Mouse (Mus musculus) cerebellum, adult 9-10 months (tissue): Measurements from ENCODE around the gene Dysf.

Experiments
- DNase-seq: peaks from one replicate; pipeline ENCODE4 v3.0.0; 2022

Gene Dysf

DNA sequence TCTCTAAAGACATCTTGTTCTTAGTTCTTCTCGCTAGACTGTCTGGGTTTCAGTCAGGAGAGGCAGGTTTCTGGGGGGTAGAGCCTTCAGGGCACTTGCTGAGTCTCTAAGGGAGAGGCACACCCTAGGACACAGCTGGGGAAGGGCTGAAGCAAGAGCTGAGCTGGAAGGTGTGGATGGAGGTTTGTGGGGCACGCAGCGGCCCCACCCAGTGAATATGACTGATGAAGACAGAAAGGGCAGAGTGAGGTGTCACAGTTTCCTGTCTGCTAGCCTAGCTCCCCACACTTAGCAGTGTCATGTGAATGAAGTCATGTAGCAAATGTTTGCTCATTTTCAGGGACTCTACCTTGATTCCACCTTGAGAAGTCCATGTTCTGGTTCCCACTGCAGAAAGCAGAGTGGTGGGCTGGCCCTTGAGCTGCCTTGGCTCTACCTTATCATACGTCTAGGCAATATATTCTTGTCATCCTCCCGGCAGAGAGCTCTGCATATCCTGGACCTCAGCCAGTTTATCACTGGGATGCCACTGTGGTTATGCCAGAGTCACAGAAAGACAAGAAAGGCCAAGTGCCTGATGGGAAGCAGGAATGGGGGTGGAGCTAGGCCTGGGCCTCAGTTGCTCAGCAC is 170.5 kb downstream of the Dysf start:
- no peak for DNase-seq

DNA sequence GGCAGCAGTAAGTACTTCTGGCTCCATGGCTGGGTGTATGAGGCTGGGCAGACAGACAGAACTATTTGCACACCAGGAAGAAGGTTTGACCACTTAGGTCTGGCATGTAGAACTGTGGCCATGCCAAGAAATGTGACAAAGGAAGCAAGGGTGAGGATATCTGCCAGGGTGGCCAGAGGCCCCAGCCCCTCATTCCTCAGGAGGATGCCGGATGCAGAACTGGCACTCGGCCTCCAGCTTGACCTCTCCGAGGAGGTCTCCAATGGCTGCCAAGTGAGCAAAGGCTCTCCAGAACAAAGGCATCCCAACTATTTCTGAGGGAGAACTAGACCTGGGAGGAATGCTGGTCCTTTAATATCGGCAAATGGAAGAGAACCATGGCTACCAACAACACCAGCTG is 173.1 kb downstream of the Dysf start:
- no peak for DNase-seq

DNA sequence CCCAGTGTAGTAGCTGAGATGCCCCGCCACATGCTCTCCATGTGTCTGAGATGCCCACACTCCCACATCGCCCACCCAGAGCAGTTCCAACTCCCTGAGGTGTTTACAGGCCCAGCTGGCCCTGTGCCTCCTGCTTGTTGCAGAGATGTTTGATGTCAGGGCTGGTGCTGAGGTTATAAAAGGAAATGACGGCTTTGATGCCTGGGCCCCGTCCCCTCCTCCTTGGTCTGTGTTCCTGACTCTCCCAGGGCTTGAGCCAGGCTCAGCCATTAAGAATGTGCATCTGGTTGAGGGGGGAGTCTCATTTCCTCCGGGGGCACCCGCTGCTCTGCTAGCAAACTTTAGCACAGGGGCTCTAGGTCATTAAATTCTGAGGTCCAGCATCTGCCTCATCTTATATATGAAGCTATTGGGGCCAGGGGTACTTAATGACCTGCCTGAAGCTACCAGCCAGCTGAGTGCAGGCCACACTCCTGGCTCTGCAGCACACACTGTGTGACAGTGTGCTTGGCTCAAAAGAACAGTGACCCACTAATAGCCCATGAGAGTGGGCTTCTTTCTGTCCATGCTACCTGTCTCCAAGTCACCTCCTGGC is 183.4 kb downstream of the Dysf start:
- DNase-seq = no peak

DNA sequence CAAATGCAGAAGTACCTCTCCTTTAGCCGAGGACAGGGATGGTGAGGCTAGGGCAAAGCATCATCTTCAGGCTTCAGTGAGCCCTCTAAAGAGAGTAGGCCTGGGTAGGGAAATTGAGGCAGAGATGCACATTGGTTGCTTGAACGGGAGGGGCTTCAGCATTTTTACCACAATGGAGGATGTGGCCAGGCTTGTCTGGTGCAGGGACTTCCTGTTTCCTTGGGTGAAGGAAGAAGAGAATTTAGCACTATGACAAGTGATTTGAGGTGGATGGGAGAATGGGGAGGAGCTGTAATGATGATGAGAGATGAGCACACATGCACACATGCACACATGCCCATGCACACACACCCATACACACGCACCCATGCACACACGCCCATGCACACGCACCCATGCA is 188.1 kb downstream of the Dysf start:
- DNase-seq = no peak

DNA sequence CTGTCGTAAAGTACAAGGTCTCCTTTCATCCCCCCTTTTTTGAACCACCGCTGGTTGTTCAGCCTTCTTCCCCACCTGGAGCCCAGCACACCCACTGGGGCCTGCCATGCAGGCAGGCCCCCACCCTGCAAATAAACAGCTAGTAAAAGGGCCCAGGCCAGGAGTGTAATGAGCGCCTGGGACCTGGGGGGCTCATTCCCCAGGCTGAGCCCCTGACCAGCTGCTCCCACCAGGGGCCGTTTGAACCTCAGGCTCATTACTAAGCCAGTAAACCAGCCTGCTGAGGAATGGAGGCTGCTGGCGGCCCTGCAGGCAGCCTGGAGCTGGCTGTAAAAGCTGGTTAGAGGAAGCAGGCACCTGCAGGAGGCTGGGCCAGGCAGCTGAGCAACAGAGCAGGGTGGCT is 189.4 kb downstream of the Dysf start:
- no peak for DNase-seq

DNA sequence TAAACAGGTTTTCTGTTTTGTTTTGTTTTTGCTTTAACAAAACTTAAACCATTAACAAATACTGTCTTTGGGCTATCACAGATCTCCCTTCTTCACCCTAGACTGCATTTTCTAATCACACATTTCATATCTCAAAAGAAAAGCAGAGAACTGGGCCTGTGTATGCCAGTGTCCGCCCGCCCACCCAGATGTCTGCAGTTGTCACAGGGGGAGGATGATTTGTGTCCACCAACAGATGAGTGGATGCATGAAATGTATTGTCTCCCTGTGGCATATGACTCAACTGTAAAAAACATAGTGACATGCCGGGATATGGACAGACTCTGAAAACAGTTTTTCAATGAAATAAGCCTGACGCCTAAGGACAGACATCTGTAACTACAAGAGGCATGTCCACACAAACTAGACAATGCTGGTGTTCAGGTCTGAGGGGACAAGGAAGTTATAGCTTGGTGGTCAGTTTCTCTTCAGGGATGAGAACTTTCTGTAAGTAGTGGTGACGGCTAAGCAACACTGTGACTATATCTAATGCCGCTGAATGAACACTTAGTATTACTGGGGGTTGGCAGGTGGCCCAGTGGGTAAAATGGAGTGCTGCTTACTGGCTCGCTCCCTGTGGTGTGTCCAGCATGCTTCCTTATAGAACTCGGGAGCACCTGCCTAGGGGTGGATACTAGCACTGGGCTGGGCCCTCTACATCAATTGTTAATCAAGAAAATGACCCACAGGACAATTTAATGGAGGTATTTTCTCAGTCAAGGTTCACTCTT is 193.5 kb downstream of the Dysf start:
- no peak for DNase-seq

DNA sequence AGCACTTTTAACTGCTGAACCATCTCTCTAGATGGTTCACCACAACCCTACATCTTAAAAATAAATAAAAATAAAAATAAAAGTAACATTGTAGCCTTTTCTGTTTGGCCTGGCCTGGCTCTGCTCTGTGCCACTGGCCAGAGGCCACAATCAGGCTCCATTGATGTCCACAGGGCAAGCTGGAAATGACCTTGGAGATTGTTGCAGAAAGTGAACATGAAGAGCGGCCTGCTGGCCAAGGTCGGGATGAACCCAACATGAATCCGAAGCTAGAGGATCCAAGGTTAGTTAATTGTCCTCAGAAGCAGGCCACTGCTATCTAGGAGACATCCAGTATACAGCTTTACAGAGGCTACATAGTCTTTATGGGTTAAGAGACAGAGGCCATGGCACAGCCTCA is 197.2 kb downstream of the Dysf start:
- no peak for DNase-seq

DNA sequence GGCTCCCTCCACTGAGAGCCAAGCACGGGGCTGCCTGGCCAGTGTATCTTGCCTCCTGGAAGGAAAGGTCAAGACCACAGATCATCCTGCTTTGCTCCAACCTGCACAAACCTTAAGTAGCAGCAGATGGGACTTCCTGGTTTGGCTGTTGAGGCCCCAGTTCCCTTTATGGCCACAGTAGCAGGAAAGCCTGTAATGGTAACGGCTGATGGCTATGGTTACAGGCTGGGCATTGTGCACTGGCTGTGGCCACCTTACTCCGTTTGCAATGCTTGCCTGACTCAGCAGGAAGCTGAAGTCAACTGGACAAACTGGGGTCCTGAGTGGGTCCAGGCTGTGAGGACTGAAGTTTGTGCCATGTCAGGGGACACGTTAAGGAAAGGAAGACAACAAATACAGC is 200.2 kb downstream of the Dysf start:
- DNase-seq = no peak

DNA sequence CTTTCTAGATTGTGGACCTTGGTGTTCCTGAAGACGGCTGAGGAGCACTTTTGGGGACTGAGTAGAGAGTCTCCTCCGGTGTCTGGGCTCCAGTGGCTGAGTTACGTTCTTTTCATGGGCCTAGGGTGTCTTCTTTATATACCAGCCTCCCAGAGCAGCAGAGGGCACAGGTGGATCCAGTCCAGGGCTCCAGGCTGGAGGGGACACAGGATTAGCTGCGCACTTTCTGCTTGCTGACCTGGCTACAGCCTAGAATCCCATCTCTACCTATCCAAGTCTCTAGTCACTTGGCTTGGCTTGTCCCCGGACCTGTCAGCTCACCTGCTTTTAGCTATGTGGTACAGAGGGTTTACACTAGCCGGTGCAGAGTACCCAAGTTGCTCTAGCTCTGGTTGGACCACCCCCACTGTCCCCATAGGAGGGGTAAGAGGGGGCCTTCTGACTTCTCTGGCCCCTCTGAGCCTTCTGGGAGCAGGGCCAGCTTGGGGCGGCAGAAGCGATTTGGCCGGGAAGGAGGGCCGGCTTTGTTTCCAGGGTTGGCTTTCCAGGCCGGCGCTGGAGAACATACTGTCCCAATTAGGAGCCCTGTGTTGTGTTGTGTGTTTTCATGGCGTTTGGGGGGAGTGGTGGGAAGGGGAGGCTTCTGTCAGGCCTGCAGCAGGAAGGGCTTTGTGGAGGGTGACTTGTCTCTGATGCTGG is 201.5 kb downstream of the Dysf start:
- no peak for DNase-seq

DNA sequence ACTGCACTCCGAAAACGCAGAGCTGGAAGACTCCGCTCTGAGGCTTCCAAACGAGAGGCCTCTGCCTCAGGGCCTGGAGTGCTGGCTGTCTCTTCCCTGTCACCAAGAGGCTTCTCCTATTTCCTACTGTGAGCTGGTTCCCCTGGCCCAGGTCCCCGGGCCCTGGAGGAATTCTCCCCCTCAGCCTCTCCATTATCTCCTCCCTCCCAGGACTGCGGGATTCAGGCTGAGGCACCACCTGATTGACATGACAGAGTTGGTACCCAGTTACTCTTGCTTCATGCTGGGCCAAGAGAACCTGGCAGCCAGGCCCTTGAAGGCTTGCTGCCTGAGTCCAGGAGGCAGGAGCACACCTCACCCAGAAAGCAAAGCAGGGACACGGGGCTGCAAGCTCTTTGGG is 203.1 kb downstream of the Dysf start:
- DNase-seq = no peak

DNA sequence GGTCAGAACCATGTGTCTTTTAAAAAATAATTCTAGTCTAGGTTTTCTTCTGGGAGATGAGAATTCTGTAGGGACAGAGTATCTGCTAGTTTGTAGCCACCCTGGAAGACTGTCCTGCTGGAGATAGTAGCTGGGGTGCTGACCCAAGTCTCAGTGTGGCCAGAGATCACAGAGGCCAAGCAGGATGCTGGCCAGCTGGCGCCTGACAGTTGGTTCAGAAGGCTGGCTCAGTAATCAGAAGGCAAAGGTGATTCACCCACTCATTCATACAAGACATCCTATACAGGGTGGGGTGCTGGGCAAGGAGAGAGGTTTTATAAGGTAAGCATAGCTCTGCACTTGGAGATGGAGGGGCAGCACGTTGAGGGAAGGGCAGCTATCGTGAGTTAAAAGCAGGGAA is 204.7 kb downstream of the Dysf start:
- no peak for DNase-seq

DNA sequence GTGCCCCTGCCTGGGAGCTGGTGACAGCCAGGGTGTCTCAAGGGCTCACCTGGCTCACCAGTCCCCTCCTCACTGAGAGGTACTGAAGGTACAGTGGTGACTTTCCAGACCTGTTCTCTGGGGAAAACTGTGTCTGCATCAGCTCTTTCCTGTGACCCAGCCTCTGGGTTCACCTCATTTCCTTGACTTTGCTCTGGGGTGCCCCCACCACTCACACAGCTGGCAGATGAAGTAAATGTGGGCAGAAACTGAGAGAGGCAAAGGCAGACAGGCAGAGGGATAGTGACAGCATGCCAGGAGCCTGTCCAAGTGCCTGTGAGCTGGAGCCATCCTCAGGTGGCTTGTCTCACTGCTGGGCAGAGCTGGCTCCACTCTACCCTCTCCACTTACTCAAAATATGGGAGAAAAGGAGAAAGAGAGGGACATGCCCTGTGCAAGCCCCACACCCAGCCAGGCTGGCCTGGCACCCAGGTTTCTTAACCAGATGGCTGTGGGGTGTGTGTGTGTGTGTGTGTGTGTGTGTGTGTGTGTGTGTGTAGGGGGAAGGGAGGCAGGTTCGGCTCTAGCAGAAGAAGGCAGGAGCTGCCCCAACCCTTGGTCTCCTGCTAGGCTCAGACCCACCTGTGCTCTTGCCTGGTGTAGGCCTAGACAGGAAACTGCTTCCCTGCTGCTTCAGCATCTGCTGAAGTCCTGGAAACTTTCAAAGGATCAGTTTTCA is 209.0 kb downstream of the Dysf start:
- no peak for DNase-seq

DNA sequence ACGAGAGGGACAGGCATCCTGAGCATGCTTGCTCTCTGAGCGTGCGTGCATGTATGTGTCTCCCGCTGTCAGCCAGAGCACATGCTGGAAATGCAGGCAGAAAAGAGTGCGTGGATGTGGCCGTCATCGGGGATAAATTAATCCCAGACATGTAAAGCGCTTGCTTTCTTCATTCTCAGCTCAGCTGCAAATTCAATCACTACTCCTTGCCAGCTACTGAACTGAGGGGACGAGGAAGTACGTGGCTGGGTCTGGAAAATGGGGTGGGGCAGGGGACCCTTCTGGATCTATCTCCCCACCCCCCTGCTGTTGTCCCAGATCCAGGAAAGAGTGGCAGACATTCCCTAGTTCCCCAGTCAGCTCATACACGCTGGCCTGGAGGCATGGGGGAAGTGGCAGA is 210.7 kb downstream of the Dysf start:
- no peak for DNase-seq

DNA sequence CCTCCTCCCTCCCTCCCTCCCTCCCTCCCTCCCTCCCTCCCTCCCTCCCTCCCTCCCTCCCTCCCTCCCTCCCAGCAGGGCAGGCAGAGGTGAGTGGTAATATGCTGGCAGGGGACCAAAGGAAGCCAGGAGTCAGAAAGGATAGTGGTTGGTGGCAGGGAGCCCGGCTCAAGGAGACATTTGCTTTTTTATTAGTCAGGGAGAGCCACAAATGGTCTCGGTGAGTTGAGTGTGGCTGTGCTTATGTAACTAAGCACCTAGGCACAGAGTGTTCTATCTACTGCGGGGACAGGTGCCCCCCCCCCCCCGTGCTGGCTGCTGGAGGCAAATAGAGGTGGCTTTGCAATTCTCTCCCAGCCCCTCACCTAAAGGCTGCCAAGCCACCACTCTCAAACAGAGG is 216.5 kb downstream of the Dysf start:
- DNase-seq = peak; percentile 61

DNA sequence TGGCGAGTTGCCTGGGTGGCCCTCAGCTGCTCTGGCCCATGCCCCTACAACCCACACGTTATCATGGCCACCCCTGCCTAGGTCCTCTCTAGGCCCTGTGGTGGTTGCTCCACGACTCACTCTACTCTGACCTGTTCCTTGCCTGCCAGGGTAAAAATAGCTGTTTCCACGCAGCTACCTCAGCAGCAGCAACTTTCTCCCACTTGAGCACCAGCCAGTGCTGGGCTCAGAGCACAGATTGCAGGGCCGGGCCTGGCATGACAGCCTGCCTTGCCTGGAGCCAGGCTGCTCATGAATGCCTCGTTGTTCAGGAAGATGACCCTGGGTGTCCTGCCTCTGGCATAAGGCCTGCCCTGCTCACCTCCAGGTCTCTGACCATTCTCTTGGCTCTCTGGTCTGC is 217.2 kb downstream of the Dysf start:
- peak; percentile 83 for DNase-seq

DNA sequence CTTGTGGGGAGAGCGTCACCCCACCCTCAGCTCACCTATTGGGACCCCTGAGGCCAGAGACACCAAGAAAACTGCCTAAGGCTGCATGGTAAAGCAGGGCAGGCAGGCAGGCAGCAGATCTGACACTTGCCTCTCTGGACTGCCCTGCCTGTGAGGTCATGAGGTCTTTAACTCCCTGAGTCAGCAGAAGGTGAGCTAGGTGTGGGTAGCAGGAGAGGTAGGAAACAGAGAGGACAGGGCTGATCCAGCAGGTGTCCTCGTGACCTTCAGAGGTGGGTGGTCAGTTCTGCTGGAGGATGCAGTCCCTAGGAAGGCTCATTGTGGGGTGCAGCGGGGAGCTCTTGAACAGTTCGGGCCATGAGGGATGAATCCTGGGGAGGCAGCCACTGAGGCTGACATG is 219.8 kb downstream of the Dysf start:
- DNase-seq = no peak

DNA sequence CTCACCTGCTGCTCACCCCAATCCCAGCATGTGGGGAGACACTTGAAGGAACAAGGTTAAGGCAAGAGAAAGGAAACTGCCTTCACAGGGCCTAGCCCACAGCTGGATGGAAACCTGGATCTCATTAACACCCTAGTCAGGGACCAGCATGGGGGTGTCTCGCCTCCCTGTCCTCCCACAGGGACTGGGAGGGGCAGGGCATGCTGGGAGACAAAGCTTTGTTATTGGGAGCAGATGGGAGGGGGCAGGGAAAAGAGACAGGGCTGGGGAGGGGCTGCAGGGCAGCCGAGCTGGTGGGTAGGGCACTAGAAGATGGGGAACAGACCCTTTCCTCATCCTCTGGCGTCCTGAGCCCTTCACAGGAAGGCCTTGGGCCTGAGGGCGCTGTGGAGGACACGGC is 220.4 kb downstream of the Dysf start:
- DNase-seq = no peak

DNA sequence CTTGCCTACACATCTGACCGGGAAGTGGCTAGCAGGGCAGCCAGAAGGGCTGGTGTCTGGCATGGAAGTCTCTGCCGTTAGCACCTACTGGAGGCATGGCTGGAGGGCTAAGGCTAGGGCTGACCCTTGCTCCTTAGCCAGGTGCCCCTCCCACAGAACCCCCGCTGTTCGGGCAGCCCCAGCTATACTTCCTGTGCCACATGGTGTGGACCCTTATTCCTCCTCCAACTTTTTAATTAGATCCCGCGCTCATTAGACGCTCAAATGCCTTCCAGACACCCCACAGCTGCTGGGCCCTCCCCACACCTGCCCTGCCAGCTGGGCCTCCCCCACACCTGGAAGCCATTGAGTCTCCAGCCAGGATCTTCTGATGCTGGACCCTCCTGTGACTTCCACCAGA is 221.3 kb downstream of the Dysf start:
- no peak for DNase-seq

DNA sequence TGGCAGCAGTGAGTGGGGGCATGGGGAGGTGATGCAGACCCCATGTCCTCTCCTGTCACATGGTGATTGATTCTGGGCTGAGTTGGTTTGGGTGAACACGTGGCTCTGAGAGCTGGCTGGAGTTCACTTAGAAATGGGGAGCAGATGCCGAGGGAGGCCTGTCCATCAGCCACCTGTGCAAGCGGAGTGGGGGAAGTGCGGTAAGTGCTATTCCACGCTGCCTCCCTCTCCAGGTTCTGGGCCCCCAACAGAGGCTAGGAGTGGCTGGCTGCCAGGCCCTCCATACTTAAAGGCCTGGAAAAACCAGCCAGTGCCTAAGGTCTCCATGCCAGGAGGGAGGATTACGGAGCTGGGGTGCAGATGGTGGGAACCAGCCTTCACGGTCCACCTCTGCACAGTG is 222.7 kb downstream of the Dysf start:
- DNase-seq = peak; percentile 16

DNA sequence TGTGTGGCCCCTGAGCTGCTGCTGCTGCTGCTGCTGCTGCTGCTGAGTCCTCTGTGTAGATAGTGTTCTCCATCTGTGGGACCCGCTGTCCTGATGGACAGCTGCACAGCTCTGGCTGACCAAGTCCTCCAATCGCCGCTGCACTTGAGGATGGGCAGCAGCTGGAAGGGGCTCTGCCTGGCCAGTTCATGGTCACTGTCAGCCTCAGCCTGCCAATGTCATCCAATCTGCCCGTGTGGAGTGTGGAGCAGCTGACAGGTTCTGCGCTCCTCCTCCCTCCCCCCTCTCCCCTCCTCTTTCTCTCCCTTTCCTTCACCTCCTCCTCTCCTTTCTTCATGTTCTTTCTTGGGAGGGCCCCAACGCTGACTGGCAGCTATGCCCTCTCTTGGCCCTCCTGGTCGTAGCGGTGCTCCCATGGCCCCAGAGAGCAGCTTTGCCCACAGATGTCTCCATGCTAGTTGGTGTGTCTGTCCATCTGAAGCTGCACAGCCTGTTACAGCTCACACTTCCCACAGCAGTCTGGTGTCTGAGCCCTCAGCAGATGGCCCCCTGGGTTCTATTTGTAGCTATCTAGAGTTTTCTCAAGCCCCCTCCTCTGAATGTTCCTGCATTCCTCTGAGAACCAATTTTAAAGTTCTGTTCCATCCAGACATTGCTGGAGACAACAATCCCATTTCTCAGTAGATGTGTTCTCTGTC is 223.8 kb downstream of the Dysf start:
- no peak for DNase-seq

DNA sequence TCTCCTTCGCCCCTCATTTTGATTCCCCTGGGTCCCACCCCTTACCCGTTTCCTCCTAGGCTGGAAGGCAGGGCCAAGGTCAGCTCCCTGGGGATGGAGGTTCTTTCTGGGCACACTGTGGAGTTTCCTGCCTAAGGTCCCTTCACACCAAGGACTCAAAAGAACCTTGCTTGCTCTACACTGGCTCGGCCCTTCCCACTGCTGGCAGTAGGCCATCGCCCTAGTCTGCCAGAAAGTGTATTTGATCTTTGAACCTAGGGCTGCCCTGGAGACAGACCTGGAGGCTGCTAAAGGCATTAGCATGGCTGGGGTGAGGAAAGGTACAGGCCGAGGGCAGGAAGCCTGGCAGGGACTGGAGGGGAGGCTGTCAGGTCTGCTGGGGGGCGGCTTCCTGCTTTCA is 225.4 kb downstream of the Dysf start:
- DNase-seq = no peak

DNA sequence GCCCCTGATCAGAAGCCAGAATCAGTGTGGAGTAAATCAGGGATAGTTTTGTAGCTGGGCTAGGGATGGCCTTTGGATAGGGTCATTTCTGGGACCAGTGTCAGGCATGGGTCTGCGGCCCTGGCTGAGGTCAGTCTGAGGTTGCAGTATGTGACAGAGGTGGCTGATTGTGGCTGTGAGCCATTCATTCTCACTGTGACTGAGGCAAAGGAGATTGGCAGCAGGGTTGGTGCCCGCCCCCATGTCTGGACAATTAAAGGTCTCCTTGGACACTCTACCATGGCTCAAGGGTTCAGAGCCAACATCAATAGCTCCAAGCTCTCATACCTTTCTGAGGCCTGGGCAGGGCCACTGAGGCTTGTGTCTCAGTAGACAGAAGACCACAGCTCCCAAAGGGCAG is 227.0 kb downstream of the Dysf start:
- DNase-seq = no peak

DNA sequence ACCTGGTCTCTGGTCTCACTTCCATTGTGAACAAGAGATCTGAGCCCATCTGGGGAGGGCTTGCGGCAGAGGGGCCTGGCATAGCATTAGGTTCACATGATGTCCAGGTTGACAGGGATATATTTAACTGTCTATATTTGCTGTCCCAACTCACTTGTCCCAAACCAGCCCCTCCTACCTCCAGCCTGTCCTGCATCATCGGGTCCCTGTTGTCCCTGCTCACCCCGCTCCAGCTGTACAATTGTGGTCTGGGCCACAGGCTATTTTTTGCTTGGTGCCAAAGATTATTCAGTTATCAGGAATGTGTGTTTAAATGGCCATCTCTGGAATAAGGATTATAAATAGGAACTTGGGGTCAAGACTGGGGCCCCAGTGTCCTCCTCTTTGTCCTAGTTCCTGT is 235.0 kb downstream of the Dysf start:
- no peak for DNase-seq
